Mouse (Mus musculus) heart, postnatal 0 days (tissue): Measurements from ENCODE around the gene Ift43.

Experiments
- CTCF ChIP-seq: IDR thresholded peaks from 2 replicates; pipeline ENCODE4 v1.5.1; 2016; ENCODE audit warnings: antibody characterized with exemption, control low read depth, low read depth
- EP300 ChIP-seq: IDR thresholded peaks from 2 replicates; pipeline ENCODE4 v1.6.1; 2016; ENCODE audit warnings: antibody characterized with exemption, low read depth

DNA sequence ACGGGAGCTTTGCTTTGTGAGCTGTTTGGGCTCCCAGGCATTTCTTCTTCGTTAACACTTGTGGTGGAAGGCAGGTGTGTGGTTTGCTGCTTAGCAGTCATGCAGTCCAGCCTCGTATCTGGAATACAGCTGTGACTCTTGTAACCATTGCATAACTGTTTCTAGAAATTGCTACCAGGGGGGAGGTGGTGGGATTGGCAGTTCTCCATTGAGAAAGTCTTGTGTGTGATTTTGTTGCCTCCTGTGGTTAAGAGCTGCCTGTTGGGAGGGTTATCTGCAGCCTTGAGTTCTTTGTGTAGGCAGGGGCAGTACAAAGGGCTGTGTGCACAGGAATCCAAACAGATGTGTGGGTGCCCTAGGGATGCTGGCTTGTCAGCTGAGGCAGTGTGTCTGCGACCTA, 53.4 kb downstream of the Ift43 start:
- TF ChIP-seq CTCF = no peak
- TF ChIP-seq EP300 = no peak
